Mouse (Mus musculus) neural tube, embryonic 11.5 days (tissue): ENCODE data around the gene Grsf1. TPM values are rescaled to one million over a fixed set of nuclear protein-coding genes. Genes with fewer than 3 reads are reported as not detected.

Source experiments
- ATAC-seq: fragments of 200-750 bp; cut with Nextera tagmentation; 2 replicates; pipeline ENCODE4 v1.8.0; 2017; ENCODE audit warnings: moderate number of reproducible peaks, mild to moderate bottlenecking, moderate TSS enrichment, moderate library complexity; ENCODE audit not compliant: insufficient read depth, low FRiP score, low TSS enrichment
- DNase-seq: peaks from one replicate; pipeline ENCODE4 v3.0.0-alpha.2; 2015; ENCODE audit warnings: low spot score
- H3K27ac ChIP-seq: fragments of 300-500 bp; sonication (generic); 2 replicates; pipeline ENCODE4 v1.5.1; 2014; ENCODE audit warnings: low read depth, mild to moderate bottlenecking, low read length
- H3K27me3 ChIP-seq: fragments of 300-500 bp; sonication (generic); 2 replicates; pipeline ENCODE4 v1.6.1; 2014; ENCODE audit warnings: mild to moderate bottlenecking, low read length, mixed read lengths; ENCODE audit not compliant: control insufficient read depth, insufficient read depth
- H3K36me3 ChIP-seq: fragments of 300-500 bp; sonication (generic); 2 replicates; pipeline ENCODE4 v1.6.1; 2014; ENCODE audit warnings: mild to moderate bottlenecking, low read length, moderate library complexity, mixed read lengths; ENCODE audit not compliant: control insufficient read depth, insufficient read depth
- H3K4me1 ChIP-seq: fragments of 300-500 bp; sonication (generic); 2 replicates; pipeline ENCODE4 v1.6.1; 2014; ENCODE audit warnings: low read length, mixed read lengths; ENCODE audit not compliant: control insufficient read depth, insufficient read depth
- H3K4me2 ChIP-seq: fragments of 300-500 bp; sonication (generic); 2 replicates; pipeline ENCODE4 v1.6.1; 2014; ENCODE audit warnings: low read depth, mild to moderate bottlenecking, moderate library complexity
- H3K4me3 ChIP-seq: fragments of 300-500 bp; sonication (generic); 2 replicates; pipeline ENCODE4 v1.5.1; 2014; ENCODE audit warnings: low read depth, low read length
- H3K9ac ChIP-seq: fragments of 300-500 bp; sonication (generic); 2 replicates; pipeline ENCODE4 v1.6.1; 2014; ENCODE audit warnings: mild to moderate bottlenecking, low read length
- H3K9me3 ChIP-seq: fragments of 300-500 bp; sonication (generic); 2 replicates; pipeline ENCODE4 v1.6.1; 2016; ENCODE audit warnings: low read length; ENCODE audit not compliant: control insufficient read depth
- WGBS: fragments of 180-500 bp; shearing (Covaris S2); extraction: QIAGEN DNeasy Blood & Tissue Kit; methylation state at CpG from one replicate; pipeline ENCODE4 v1.1.7; 2014; 5-methylcytosine and 5-hydroxymethylcytosine counted together
- polyA plus RNA-seq: library from polyadenylated mRNA; unstranded; fragments of >200 nt; fragmentation: Nextera tagmentation; extraction: Ambion mirVana; gene quantifications from 2 replicates; pipeline ENCODE4 v1.2.1, GENCODE M21; 2014

Gene Grsf1
- polyA plus RNA-seq, 1 experiment from 2014 or later, result 105 TPM

DNA sequence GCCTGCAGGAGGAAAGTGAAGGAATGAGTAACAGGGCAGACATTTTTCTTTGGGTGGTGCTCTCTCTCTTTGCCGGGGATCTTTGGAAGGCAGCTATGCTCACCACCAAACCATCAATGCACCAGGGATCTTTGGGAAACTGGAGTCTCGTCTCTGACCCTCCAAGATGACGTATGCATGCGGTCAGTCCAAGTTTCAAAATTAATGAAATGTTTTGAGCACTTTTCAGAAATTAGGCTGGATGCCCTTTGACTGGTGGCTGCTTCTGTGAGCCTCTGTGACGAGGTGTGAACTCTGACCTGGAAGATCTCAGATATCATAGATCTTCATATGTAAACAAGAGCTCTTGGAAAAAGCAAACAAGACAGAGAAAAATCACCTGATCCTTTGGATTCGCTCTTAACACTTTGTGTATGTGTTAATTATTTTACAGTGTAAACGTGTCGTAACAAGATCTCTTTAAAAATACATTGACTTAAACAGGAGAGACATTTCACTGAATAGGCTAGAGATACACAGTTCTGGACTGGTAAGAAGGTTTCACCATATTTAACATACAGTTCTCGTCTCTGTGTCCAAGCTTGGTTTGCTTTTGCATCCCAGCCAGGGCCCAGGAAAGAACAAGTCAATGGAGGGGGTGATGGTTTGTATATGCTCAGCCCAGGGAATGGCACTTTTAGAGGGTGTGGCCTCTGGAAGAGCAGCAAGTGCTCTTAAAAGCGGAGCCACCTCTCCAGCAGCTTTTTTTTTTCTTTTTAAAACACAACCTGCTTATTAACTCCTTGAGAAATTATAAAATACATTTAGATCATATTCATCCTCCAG, 14.9 kb upstream of the Grsf1 start:
- Histone ChIP-seq H3K4me1 (no peaks in the 10 kb centered on the region), H3K9me3 (no peaks in the 10 kb centered on the region), H3K4me2 (no peak overlapping the region), H3K4me3 (no peak overlapping the region), H3K36me3 (no peaks in the 10 kb centered on the region), H3K9ac (no peak overlapping the region), H3K27me3 (no peaks in the 10 kb centered on the region), H3K27ac (no peak overlapping the region)
- whole genome bisulfite sequencing, result 73% methylated on average over 10 of the region's 10 CpGs
- no peak for DNase-seq
- ATAC-seq, result no peak

DNA sequence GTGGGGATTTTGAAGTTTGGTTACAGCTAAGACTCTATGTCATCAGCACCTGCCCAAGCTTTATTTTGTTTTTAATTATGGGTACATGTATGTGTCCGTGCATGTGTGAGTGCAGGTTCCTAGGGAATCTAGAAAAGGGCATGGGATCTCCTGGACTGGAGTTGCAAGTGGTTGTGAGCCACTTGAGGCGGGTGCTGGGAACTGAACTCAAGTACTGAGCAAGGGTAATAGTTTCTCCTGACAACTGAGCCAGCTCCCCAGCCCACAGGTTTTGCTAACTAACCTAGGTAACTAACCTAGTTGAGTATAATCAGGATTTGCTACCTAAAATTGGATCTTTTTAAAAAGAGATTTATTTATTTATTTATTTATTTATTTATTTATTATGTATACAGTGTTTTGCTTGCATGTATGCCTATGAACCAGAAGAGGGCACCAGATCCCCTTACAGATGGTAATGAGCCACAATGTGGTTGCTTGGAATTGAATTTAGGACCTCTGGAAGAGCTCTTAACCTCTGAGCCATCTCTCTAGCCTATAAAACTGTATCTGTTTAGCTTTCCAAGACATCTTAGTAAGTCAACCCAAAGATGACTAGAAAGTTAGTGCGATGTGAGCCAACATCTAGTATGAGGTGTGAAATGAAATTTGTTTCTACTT, 13.4 kb upstream of the Grsf1 start:
- DNase-seq (peak; percentile 12), ATAC-seq (no peak)
- Histone ChIP-seq H3K4me1 (no peaks in the 10 kb centered on the region), H3K9ac (no peak overlapping the region), H3K27ac (no peak overlapping the region), H3K36me3 (no peaks in the 10 kb centered on the region), H3K9me3 (no peaks in the 10 kb centered on the region), H3K4me2 (no peak overlapping the region), H3K27me3 (no peaks in the 10 kb centered on the region), H3K4me3 (no peak overlapping the region)
- WGBS, result 78% methylated on average over 3 of the region's 3 CpGs

DNA sequence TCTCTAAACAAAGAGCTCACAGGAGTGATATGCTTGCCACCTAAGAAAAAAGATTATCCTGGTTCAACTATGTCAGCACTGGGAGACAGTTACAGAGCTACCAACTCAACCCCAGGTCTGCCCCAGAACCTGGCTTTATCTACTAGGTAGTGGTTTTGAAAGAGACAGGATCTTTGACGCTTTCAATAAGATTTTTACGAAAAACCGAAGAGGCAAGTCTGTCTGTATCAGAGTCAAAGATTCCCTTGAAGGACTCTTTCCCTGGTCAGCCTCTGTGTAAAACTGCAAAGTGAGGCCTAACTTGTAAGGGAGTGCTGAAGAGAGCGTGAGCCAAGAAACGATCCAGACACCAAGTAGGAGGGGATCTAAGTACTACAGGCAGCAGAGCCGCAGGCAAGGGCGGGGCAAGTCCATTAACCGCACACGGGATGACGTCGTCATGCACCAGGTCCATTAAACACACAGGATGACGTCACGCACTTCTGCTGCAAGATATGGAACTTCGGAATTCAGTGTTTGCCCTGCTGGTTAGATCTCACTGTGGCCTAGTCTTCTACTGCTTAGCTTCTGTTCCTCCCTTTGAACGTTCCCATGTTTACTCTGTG, 12.7 kb upstream of the Grsf1 start:
- WGBS, result 88% methylated on average over 15 of the region's 15 CpGs
- DNase-seq (peak; percentile 14), ATAC-seq (no peak)

DNA sequence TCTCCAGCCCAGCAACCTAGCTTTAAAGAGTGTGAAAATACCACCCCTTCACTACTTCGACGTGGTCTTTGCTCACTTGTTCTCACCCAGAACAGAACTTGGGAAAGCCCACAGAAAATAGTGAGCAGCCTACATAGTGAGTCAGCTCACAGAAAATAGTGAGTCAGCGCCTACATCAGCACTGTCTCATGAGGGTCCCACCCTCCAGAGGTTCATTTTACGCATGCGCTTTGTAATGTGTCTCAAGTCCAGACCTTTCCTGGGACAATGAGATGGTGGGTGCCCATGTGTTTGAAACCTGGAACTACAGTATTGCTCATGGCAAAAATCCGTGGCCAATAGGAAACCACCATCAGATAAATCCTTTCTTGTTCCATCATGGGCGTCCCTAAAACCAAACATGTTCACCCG, 12.0 kb upstream of the Grsf1 start:
- DNase-seq (no peak), ATAC-seq (no peak)
- Histone ChIP-seq H3K4me2 (no peak overlapping the region), H3K27me3 (no peaks in the 10 kb centered on the region), H3K4me3 (no peak overlapping the region), H3K36me3 (no peaks in the 10 kb centered on the region), H3K9ac (no peak overlapping the region), H3K27ac (no peak overlapping the region), H3K9me3 (no peaks in the 10 kb centered on the region), H3K4me1 (no peaks in the 10 kb centered on the region)
- WGBS, result 79% methylated on average over 8 of the region's 8 CpGs

More for the DNA sequence above, 12.7 kb upstream of the Grsf1 start:
- Histone ChIP-seq H3K4me1 (no peaks in the 10 kb centered on the region), H3K27ac (no peak overlapping the region), H3K9me3 (no peaks in the 10 kb centered on the region), H3K36me3 (no peaks in the 10 kb centered on the region), H3K9ac (no peak overlapping the region), H3K4me2 (no peak overlapping the region), H3K27me3 (no peaks in the 10 kb centered on the region), H3K4me3 (no peak overlapping the region)

DNA sequence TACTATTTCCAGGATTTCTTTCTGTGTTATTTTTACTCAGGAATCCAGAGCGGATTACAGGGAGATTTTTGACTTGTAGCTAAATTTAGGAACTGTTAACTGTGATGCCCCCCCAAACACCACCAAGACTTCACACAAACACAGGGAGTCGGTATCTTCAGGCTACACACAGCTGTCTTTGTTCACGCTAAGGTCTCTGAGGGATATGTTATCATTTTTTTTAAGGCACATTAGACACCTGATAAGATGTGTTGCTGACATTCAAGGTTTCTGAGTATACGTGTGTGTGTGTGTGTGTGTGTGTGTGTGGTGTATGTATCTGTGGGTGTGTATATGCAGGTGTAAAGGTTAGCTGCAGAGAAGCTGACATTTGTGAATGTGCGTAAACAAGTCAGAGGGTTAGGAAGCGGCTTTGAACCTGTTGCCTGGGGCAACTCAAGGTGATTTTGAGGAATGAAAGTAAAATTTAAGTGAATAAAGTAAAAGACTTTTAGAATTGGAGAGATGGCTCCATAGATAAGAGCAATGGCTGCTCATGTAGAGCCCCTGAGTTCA, 9.9 kb upstream of the Grsf1 start:
- WGBS, result 72% methylated on average over 6 of the region's 6 CpGs
- no peak for ATAC-seq

DNA sequence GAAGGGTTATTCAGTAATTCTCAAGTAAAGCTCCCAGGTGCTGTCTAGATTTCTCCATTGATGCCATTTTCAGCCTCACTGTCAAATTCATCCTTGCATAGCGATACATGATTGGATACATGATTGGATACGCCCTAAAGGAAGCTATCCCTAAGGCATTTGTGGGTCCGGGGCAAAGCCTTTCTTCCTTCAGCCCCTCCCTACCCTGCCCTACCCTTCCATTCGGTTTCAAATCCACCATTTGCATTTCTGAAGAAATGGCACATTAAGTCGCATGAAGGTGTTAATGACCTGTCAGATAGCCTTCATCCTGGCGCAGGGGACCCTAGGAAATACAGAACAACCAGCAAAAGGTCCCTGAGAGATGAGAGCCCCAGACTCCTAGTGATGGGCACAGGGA, 9.3 kb upstream of the Grsf1 start:
- ATAC-seq (no peak), DNase-seq (no peak)
- H3K27ac ChIP-seq, result no peak overlapping the region
- H3K27me3 ChIP-seq, result no peaks in the 10 kb centered on the region
- H3K4me2 ChIP-seq, result no peak overlapping the region
- no peaks in the 10 kb centered on the region for H3K9me3 ChIP-seq
- H3K9ac ChIP-seq, result no peak overlapping the region
- H3K36me3 ChIP-seq, result no peaks in the 10 kb centered on the region
- no peaks in the 10 kb centered on the region for H3K4me1 ChIP-seq
- no peak overlapping the region for H3K4me3 ChIP-seq
- 16% methylated on average over 6 of the region's 6 CpGs for WGBS

More for the DNA sequence above, 9.9 kb upstream of the Grsf1 start:
- Histone ChIP-seq H3K4me3 (no peak overlapping the region), H3K9ac (no peak overlapping the region), H3K27me3 (no peaks in the 10 kb centered on the region), H3K9me3 (no peaks in the 10 kb centered on the region), H3K4me2 (no peak overlapping the region), H3K4me1 (no peaks in the 10 kb centered on the region), H3K27ac (no peak overlapping the region), H3K36me3 (no peaks in the 10 kb centered on the region)
- no peak for DNase-seq

DNA sequence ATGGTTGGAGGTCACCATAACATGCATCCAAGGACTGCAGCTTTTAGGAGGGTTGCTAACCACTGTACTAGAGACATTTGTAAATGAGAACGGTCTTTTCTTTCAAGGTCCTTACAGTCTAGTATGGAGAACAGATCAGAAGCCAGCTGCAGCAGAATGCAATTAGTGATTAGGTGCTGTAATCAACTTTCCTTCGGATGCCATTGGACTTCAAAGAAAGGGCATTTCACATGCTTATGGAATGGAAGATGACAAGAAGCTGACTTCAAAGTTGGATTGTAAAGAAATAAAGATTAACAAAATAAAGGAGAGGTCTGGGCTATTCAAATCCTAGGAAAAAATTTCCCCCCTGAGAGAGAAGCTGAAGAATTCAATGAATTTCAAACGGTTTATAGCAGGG, 8.3 kb upstream of the Grsf1 start:
- Histone ChIP-seq H3K9ac (no peak overlapping the region), H3K36me3 (no peaks in the 10 kb centered on the region), H3K4me3 (no peak overlapping the region), H3K27me3 (no peaks in the 10 kb centered on the region), H3K9me3 (no peaks in the 10 kb centered on the region), H3K27ac (no peak overlapping the region), H3K4me1 (no peaks in the 10 kb centered on the region), H3K4me2 (no peak overlapping the region)
- ATAC-seq (no peak), DNase-seq (no peak)
- 9% methylated on average over 3 of the region's 3 CpGs for WGBS

DNA sequence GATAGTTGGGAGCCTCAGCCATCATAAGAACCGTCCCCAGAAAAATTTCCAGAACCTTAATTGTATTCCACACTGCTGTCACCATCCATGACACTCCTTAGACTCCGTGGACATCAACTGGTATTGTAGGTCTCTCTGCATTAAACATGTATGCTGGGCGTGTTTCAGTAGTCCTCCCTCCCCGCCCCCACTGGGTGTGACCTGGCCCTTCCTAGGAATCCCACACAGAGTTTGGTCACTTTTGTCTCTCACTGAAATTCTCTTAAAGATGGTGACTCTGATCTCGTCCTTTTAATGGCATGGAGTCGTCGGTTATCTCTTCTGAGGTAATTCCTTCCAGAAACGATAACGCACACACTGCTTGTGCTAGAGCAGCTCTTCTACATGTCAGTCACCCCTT, 7.7 kb upstream of the Grsf1 start:
- H3K4me3 ChIP-seq, result no peak overlapping the region
- no peak for DNase-seq
- 74% methylated on average over 9 of the region's 9 CpGs for WGBS
- no peak for ATAC-seq
- no peaks in the 10 kb centered on the region for H3K27me3 ChIP-seq
- H3K9ac ChIP-seq, result no peak overlapping the region
- H3K36me3 ChIP-seq, result no peaks in the 10 kb centered on the region
- H3K9me3 ChIP-seq, result no peaks in the 10 kb centered on the region
- H3K27ac ChIP-seq, result no peak overlapping the region
- H3K4me2 ChIP-seq, result no peak overlapping the region
- H3K4me1 ChIP-seq, result no peaks in the 10 kb centered on the region
